Mouse (Mus musculus): ENCODE results near the gene Olfr1131. TPM values are rescaled to one million over a fixed set of nuclear protein-coding genes. Genes with fewer than 3 reads are reported as not detected.
"Not testable (repeated sequence)": the region's sequence is repeated elsewhere in the genome, so short reads cannot be mapped to it uniquely, and the experiment has no call there.

Gene Olfr1131
- not detected in 2 replicates for polyA plus RNA-seq (2015; fragmentation: Nextera tagmentation; extraction: Ambion mirVana)

DNA sequence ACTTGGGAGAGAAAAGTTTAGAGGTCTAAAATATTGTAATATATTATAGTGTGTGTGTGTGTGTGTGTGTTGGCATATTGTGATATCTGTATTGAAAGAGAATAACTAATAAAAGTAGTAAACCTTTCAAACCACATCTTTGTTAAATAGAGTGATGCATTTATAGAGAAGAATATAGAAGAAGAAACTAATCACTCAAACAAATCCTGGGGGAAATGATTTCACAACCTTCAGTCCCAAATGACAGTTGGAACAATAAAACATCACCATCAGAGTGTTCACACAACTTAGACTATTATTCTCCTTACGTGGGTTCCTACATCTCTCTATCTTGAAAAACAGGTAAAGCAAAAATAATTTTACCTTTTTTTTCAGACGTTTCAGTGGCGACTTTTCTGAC, at the start of gene Olfr1131:
Gene Olfr1131 (plus strand): TSS at position 301 of the 400 bp plus-strand sequence.
- WGBS: 67% methylated on average over 3 of the region's 3 CpGs
- no peak within 1 kb of the TSS for H3K9ac ChIP-seq
- no peaks in the 10 kb centered on the region for H3K27me3 ChIP-seq (replicated peaks)
- H3K4me1 ChIP-seq (replicated peaks): no peaks in the 10 kb centered on the region
- H3K36me3 ChIP-seq: no peaks in the 10 kb centered on the region
- H3K27ac ChIP-seq: no peak within 1 kb of the TSS
- H3K9me3 ChIP-seq: no peaks in the 10 kb centered on the region
- ATAC-seq: no peak
- H3K4me2 ChIP-seq (replicated peaks): no peak within 1 kb of the TSS
- H3K4me3 ChIP-seq (replicated peaks): no peak within 1 kb of the TSS

DNA sequence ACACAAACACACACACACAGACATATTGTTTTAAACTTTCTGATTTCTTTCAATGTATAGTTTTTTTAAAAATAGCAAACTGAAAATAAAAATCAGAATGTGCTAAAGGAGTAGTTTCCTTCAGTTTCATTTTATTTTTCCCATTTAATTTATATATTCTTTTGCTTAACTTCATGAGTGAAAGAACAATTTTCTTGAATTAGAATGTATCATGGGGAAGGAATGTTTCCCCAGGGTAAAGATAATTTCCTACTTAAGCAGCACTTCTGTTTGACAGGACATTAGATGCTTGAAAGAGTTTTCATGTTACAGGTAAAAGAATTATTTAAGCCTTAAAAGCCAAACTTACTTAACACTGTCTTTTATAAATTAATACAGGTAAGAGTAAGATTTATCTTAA, 21.0 kb upstream of the Olfr1131 start, which contains the start of gene Olfr1130:
Gene Olfr1130 (plus strand): TSS at position 301 of the 400 bp plus-strand sequence.
- H3K4me1 ChIP-seq (replicated peaks); H3K9me3 ChIP-seq; H3K4me3 ChIP-seq (replicated peaks); H3K4me2 ChIP-seq (replicated peaks); ATAC-seq; H3K36me3 ChIP-seq; H3K27ac ChIP-seq; H3K9ac ChIP-seq; H3K27me3 ChIP-seq (replicated peaks): not testable (repeated sequence)

DNA sequence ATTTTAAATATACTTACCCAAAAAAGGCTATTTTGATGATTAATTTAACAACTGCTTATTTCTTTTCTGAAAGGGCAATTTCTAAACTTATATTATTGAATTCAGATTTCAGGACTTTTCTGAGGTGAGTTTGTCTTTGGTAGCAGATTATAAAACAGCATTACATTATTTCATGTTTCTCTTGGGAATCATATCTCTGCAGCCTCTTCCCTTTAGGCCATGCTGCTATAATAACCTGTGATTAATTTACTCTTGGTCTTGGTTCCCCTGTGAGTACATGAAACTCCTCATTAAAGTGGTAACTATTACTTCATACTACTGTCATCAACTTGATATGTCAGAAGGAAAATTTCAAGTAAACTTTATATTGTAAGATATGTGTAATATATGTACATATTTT, 10.5 kb downstream of the Olfr1131 start, which contains the start of gene Olfr1132:
Gene Olfr1132 (minus strand): TSS at position 101 of the 400 bp plus-strand sequence.
- H3K4me3 ChIP-seq (replicated peaks): no peak within 1 kb of the TSS
- H3K4me1 ChIP-seq (replicated peaks): no peaks in the 10 kb centered on the region
- H3K9me3 ChIP-seq: no peaks in the 10 kb centered on the region
- H3K27ac ChIP-seq: no peak within 1 kb of the TSS
- H3K9ac ChIP-seq: no peak within 1 kb of the TSS
- no peaks in the 10 kb centered on the region for H3K36me3 ChIP-seq
- H3K4me2 ChIP-seq (replicated peaks): no peak within 1 kb of the TSS
- ATAC-seq: no peak
- H3K27me3 ChIP-seq (replicated peaks): no peaks in the 10 kb centered on the region

DNA sequence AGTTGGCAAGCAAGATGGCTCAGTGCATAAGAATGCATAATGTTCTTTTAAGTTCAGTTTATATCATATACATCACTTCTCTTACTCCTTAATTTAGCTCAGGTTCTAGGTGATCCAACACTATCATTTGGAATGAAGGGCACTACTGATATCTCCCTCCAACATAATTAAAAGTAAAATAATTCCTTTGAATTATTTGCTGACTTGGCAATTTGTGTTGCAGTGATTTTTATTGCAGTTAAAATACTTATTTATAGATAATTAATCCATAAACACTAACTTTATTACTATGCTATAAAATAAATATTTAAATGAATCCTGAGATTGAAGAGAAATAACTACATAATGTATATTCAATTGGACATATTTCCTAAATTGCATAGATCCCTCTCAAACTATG, 15.5 kb downstream of the Olfr1131 start:
- no peak for ATAC-seq
- Histone ChIP-seq H3K4me3 (replicated peaks) (no peak overlapping the region), H3K27ac (no peak overlapping the region), H3K27me3 (replicated peaks) (no peaks in the 10 kb centered on the region), H3K36me3 (no peaks in the 10 kb centered on the region), H3K9ac (no peak overlapping the region), H3K4me2 (replicated peaks) (no peak overlapping the region), H3K4me1 (replicated peaks) (no peaks in the 10 kb centered on the region), H3K9me3 (no peaks in the 10 kb centered on the region)

DNA sequence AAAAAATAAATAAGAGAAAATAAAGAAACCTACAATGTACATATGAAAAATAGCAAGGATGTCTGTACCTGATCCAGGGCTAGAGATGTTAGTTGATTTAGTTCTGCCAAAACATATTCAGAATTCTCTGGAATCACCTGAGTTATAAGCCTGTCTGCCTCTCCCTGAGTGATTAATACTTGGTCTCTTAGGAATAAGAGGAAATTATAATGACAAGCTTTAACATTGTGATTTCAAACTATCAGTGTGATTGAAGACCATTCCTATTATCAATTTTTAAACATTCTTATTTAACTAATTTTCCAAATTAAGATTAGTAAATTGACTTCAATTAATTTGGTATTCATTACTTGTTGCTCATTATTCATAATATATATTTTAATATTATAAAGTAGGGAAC, 20.4 kb downstream of the Olfr1131 start, which contains the start of gene Olfr1133:
Gene Olfr1133 (minus strand): TSS at position 101 of the 400 bp plus-strand sequence.
- Histone ChIP-seq H3K27me3 (replicated peaks) (no peaks in the 10 kb centered on the region), H3K9ac (no peak within 1 kb of the TSS), H3K4me3 (replicated peaks) (no peak within 1 kb of the TSS), H3K4me2 (replicated peaks) (no peak within 1 kb of the TSS), H3K4me1 (replicated peaks) (no peaks in the 10 kb centered on the region), H3K27ac (no peak within 1 kb of the TSS), H3K9me3 (no peaks in the 10 kb centered on the region), H3K36me3 (no peaks in the 10 kb centered on the region)
- ATAC-seq: no peak

DNA sequence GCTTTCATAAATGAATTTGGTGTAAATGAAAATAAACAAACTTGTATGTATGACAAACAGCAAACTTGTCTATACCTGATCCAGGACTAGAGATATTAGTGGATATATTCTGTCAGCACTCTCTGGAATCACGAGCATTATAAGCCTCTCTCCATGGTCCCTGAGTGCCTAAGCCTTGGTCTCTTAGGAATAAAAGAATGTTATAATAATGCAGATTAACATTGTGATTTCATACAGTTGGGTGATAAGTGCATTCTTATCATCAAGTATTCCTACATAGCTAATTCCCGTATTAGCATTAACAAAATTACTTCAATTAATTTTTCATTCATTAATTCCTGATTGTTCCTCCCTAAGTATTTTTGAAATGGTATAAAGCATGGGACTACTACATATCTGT, 31.5 kb downstream of the Olfr1131 start, which contains the start of gene Olfr1134:
Gene Olfr1134 (minus strand): TSS at position 101 of the 400 bp plus-strand sequence.
- Histone ChIP-seq H3K4me3 (replicated peaks) (no peak within 1 kb of the TSS), H3K4me1 (replicated peaks) (no peaks in the 10 kb centered on the region), H3K36me3 (no peaks in the 10 kb centered on the region), H3K9ac (no peak within 1 kb of the TSS), H3K27me3 (replicated peaks) (no peaks in the 10 kb centered on the region), H3K27ac (no peak within 1 kb of the TSS), H3K4me2 (replicated peaks) (no peak within 1 kb of the TSS), H3K9me3 (no peaks in the 10 kb centered on the region)
- ATAC-seq: no peak
- WGBS: 90% methylated on average over 2 of the region's 2 CpGs

DNA sequence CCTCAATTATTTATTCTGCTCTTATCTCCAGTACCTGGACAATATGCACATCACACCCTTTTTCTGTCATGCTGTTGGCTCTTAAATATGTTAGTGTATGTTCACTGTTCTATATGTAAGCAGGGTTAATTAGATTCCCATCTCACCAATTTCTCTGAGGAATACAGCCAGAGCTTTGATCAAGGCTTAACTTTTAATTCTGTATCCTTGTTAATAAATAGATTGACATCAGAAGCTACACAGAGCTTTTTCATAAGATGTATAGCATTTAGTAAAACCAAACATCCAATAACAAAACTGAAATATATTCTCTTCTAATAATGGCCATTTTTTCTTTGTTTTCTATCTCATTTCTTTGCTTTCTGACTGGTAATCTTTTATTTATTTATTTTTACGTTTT, 46.7 kb downstream of the Olfr1131 start, which contains the start of gene Olfr1135:
Gene Olfr1135 (minus strand): TSS at position 101 of the 400 bp plus-strand sequence.
- no peaks in the 10 kb centered on the region for H3K36me3 ChIP-seq
- 22% methylated on average over 1 of the region's 1 CpGs for WGBS
- H3K4me2 ChIP-seq (replicated peaks): no peak within 1 kb of the TSS
- no peaks in the 10 kb centered on the region for H3K4me1 ChIP-seq (replicated peaks)
- no peak within 1 kb of the TSS for H3K9ac ChIP-seq
- no peak within 1 kb of the TSS for H3K27ac ChIP-seq
- H3K9me3 ChIP-seq: no peaks in the 10 kb centered on the region
- H3K4me3 ChIP-seq (replicated peaks): no peak within 1 kb of the TSS
- H3K27me3 ChIP-seq (replicated peaks): no peaks in the 10 kb centered on the region
- no peak for ATAC-seq

Other genes with a start within 250 kb of the Olfr1131 start
- gene Olfr1122, start 241.3 kb upstream of the Olfr1131 start, polyA plus RNA-seq (2015; fragmentation: Nextera tagmentation; extraction: Ambion mirVana): not detected in 2 replicates
- not detected in 2 replicates for gene Olfr1123, start 210.5 kb upstream of the Olfr1131 start, polyA plus RNA-seq (2015; fragmentation: Nextera tagmentation; extraction: Ambion mirVana)
- 0.09 TPM in 1 of 2 replicates, not detected in the other for gene Olfr1124, start 196.8 kb upstream of the Olfr1131 start, polyA plus RNA-seq (2015; fragmentation: Nextera tagmentation; extraction: Ambion mirVana)
- not detected in 2 replicates for gene Olfr1126, start 173.1 kb upstream of the Olfr1131 start, polyA plus RNA-seq (2015; fragmentation: Nextera tagmentation; extraction: Ambion mirVana)
- gene Pramel7, start 130.0 kb upstream of the Olfr1131 start, polyA plus RNA-seq (2015; fragmentation: Nextera tagmentation; extraction: Ambion mirVana): not detected in 2 replicates
- gene Pramel6, start 120.5 kb upstream of the Olfr1131 start, polyA plus RNA-seq (2015; fragmentation: Nextera tagmentation; extraction: Ambion mirVana): not detected in 2 replicates
- not detected in 2 replicates for gene Olfr153, start 95.3 kb upstream of the Olfr1131 start, polyA plus RNA-seq (2015; fragmentation: Nextera tagmentation; extraction: Ambion mirVana)
- not detected in 2 replicates for gene Olfr1128, start 81.6 kb upstream of the Olfr1131 start, polyA plus RNA-seq (2015; fragmentation: Nextera tagmentation; extraction: Ambion mirVana)
- not detected in 2 replicates for gene Olfr1129, start 53.2 kb upstream of the Olfr1131 start, polyA plus RNA-seq (2015; fragmentation: Nextera tagmentation; extraction: Ambion mirVana)
- not detected in 2 replicates for gene Olfr1130, start 20.9 kb upstream of the Olfr1131 start, polyA plus RNA-seq (2015; fragmentation: Nextera tagmentation; extraction: Ambion mirVana)
- not detected in 2 replicates for gene Olfr1132, start 10.4 kb downstream of the Olfr1131 start, polyA plus RNA-seq (2015; fragmentation: Nextera tagmentation; extraction: Ambion mirVana)
- gene Olfr1133, start 20.3 kb downstream of the Olfr1131 start, polyA plus RNA-seq (2015; fragmentation: Nextera tagmentation; extraction: Ambion mirVana): not detected in 2 replicates
- not detected in 2 replicates for gene Olfr1134, start 31.4 kb downstream of the Olfr1131 start, polyA plus RNA-seq (2015; fragmentation: Nextera tagmentation; extraction: Ambion mirVana)
- gene Olfr1135, start 46.6 kb downstream of the Olfr1131 start, polyA plus RNA-seq (2015; fragmentation: Nextera tagmentation; extraction: Ambion mirVana): not detected in 2 replicates
- gene Olfr1136, start 66.8 kb downstream of the Olfr1131 start, polyA plus RNA-seq (2015; fragmentation: Nextera tagmentation; extraction: Ambion mirVana): not detected in 2 replicates
- gene Olfr1137, start 86.1 kb downstream of the Olfr1131 start, polyA plus RNA-seq (2015; fragmentation: Nextera tagmentation; extraction: Ambion mirVana): not detected in 2 replicates
- not detected in 2 replicates for gene Olfr1138, start 112.9 kb downstream of the Olfr1131 start, polyA plus RNA-seq (2015; fragmentation: Nextera tagmentation; extraction: Ambion mirVana)
- gene Olfr1140, start 116.6 kb downstream of the Olfr1131 start, polyA plus RNA-seq (2015; fragmentation: Nextera tagmentation; extraction: Ambion mirVana): not detected in 2 replicates
- not detected in 2 replicates for gene Olfr1141, start 126.9 kb downstream of the Olfr1131 start, polyA plus RNA-seq (2015; fragmentation: Nextera tagmentation; extraction: Ambion mirVana)
- not detected in 2 replicates for gene Olfr152, start 152.4 kb downstream of the Olfr1131 start, polyA plus RNA-seq (2015; fragmentation: Nextera tagmentation; extraction: Ambion mirVana)
- not detected in 2 replicates for gene Olfr1143, start 173.5 kb downstream of the Olfr1131 start, polyA plus RNA-seq (2015; fragmentation: Nextera tagmentation; extraction: Ambion mirVana)
- gene Olfr1145, start 182.7 kb downstream of the Olfr1131 start, polyA plus RNA-seq (2015; fragmentation: Nextera tagmentation; extraction: Ambion mirVana): not detected in 2 replicates
- not detected in 2 replicates for gene Olfr1148, start 203.4 kb downstream of the Olfr1131 start, polyA plus RNA-seq (2015; fragmentation: Nextera tagmentation; extraction: Ambion mirVana)
- not detected in 2 replicates for gene Olfr1150-ps1, start 216.9 kb downstream of the Olfr1131 start, polyA plus RNA-seq (2015; fragmentation: Nextera tagmentation; extraction: Ambion mirVana)
- gene Olfr1151, start 228.8 kb downstream of the Olfr1131 start, polyA plus RNA-seq (2015; fragmentation: Nextera tagmentation; extraction: Ambion mirVana): not detected in 2 replicates
- gene Olfr1152, start 239.4 kb downstream of the Olfr1131 start, polyA plus RNA-seq (2015; fragmentation: Nextera tagmentation; extraction: Ambion mirVana): not detected in 2 replicates

Data from intestine, embryonic 15.5 days (tissue).